Mouse (Mus musculus): ENCODE measurements around the gene Rad23a. TPM values are rescaled to one million over a fixed set of nuclear protein-coding genes. Genes with fewer than 3 reads are reported as not detected.
A peak's percentile ranks its signal among the peaks of the same experiment; 100 is the strongest.

Rad23a gene
- polyA plus RNA-seq, 1 experiment = 57.6 TPM

- H3K4me3 ChIP-seq (ENCODE audit: insufficient read depth, low read length) = 0 out of 2 replicates have a peak within 1 kb of the TSS, but pooled peaks have one; percentile 7
- no peak within 1 kb of the TSS for H3K27ac ChIP-seq (ENCODE audit: insufficient read depth, low read length)
- TF ChIP-seq CTCF (IDR thresholded peaks at IDR 0.05; ENCODE audit: borderline replicate concordance, insufficient read depth, low read length) (no peak), POLR2A (IDR thresholded peaks at IDR 0.05; ENCODE audit: low read depth, low read length) (peak; percentile 36; the same call in 1 of the 2 replicates)
- H3K4me1 ChIP-seq (ENCODE audit: control insufficient read depth, insufficient read depth, low read length) = no peaks in the 10 kb centered on the region
These were observed 31.2 kb upstream of the Rad23a start, which contains the start of gene Syce2 for GRCm38 (mm10) chr8:84871376-84872308. TSS of gene Syce2 (plus strand) at chr8:84872111.

- Histone ChIP-seq H3K4me1 (ENCODE audit: control insufficient read depth, insufficient read depth, low read length) (peaks cover 7% of the 10 kb centered on the region; the same call in 1 of the 2 replicates), H3K27ac (ENCODE audit: insufficient read depth, low read length) (peak within 1 kb of the TSS; percentile 11; the same call in 1 of the 2 replicates), H3K4me3 (ENCODE audit: insufficient read depth, low read length) (peak within 1 kb of the TSS; percentile 90)
- TF ChIP-seq CTCF (IDR thresholded peaks at IDR 0.05; ENCODE audit: borderline replicate concordance, insufficient read depth, low read length) = no peak
- TF ChIP-seq POLR2A (IDR thresholded peaks at IDR 0.05; ENCODE audit: low read depth, low read length) = peak; percentile 99
These were observed 16.5 kb upstream of the Rad23a start, which contains the start of gene Farsa for GRCm38 (mm10) chr8:84856864-84857441. TSS of gene Farsa (plus strand) at chr8:84856989.

- no peak for TF ChIP-seq POLR2A (IDR thresholded peaks at IDR 0.05; ENCODE audit: low read depth, low read length)
- no peak for TF ChIP-seq CTCF (IDR thresholded peaks at IDR 0.05; ENCODE audit: borderline replicate concordance, insufficient read depth, low read length)
- peaks cover 7% of the 10 kb centered on the region; the same call in 1 of the 2 replicates for H3K4me1 ChIP-seq (ENCODE audit: control insufficient read depth, insufficient read depth, low read length)
- H3K4me3 ChIP-seq (ENCODE audit: insufficient read depth, low read length) = no peak overlapping the region
- H3K27ac ChIP-seq (ENCODE audit: insufficient read depth, low read length) = no peak overlapping the region
These were observed 16.0 kb upstream of the Rad23a start for GRCm38 (mm10) chr8:84856434-84856833.

GRCm38 (mm10) chr8:84847684-84848435 is 7.4 kb upstream of the Rad23a start:
- Histone ChIP-seq H3K4me1 (ENCODE audit: control insufficient read depth, insufficient read depth, low read length) (peaks cover 6% of the 10 kb centered on the region), H3K27ac (ENCODE audit: insufficient read depth, low read length) (peak overlapping the region; percentile 15; the same call in 1 of the 2 replicates), H3K4me3 (ENCODE audit: insufficient read depth, low read length) (peak overlapping the region; percentile 52; the same call in 1 of the 2 replicates)
- TF ChIP-seq CTCF (IDR thresholded peaks at IDR 0.05; ENCODE audit: borderline replicate concordance, insufficient read depth, low read length) (no peak), POLR2A (IDR thresholded peaks at IDR 0.05; ENCODE audit: low read depth, low read length) (no peak)

GRCm38 (mm10) chr8:84846722-84847572 is 6.5 kb upstream of the Rad23a start, which contains the start of gene Calr:
TSS of gene Calr (minus strand) at chr8:84846934.
- Histone ChIP-seq H3K4me3 (ENCODE audit: insufficient read depth, low read length) (peak within 1 kb of the TSS; percentile 85), H3K27ac (ENCODE audit: insufficient read depth, low read length) (peak within 1 kb of the TSS; percentile 23), H3K4me1 (ENCODE audit: control insufficient read depth, insufficient read depth, low read length) (peaks cover 6% of the 10 kb centered on the region)
- TF ChIP-seq POLR2A (IDR thresholded peaks at IDR 0.05; ENCODE audit: low read depth, low read length) (peak; percentile 99), CTCF (IDR thresholded peaks at IDR 0.05; ENCODE audit: borderline replicate concordance, insufficient read depth, low read length) (no peak)

- H3K27ac ChIP-seq (ENCODE audit: insufficient read depth, low read length) = peak overlapping the region; percentile 23
- H3K4me1 ChIP-seq (ENCODE audit: control insufficient read depth, insufficient read depth, low read length) = peaks cover 6% of the 10 kb centered on the region
- H3K4me3 ChIP-seq (ENCODE audit: insufficient read depth, low read length) = peak overlapping the region; percentile 85
- TF ChIP-seq POLR2A (IDR thresholded peaks at IDR 0.05; ENCODE audit: low read depth, low read length) = no peak
- no peak for TF ChIP-seq CTCF (IDR thresholded peaks at IDR 0.05; ENCODE audit: borderline replicate concordance, insufficient read depth, low read length)
These were observed 5.7 kb upstream of the Rad23a start for GRCm38 (mm10) chr8:84846094-84846721.

GRCm38 (mm10) chr8:84845355-84846093 is 5.1 kb upstream of the Rad23a start:
- Histone ChIP-seq H3K27ac (ENCODE audit: insufficient read depth, low read length) (no peak overlapping the region; the same call in 1 of the 2 replicates), H3K4me1 (ENCODE audit: control insufficient read depth, insufficient read depth, low read length) (peaks cover 6% of the 10 kb centered on the region), H3K4me3 (ENCODE audit: insufficient read depth, low read length) (peak overlapping the region; percentile 85)
- TF ChIP-seq POLR2A (IDR thresholded peaks at IDR 0.05; ENCODE audit: low read depth, low read length) (no peak; the same call in 1 of the 2 replicates), CTCF (IDR thresholded peaks at IDR 0.05; ENCODE audit: borderline replicate concordance, insufficient read depth, low read length) (no peak; the same call in 1 of the 2 replicates)

All from embryonic fibroblast, embryonic 13.5 days (primary cell).